In the genomic region with DNA sequence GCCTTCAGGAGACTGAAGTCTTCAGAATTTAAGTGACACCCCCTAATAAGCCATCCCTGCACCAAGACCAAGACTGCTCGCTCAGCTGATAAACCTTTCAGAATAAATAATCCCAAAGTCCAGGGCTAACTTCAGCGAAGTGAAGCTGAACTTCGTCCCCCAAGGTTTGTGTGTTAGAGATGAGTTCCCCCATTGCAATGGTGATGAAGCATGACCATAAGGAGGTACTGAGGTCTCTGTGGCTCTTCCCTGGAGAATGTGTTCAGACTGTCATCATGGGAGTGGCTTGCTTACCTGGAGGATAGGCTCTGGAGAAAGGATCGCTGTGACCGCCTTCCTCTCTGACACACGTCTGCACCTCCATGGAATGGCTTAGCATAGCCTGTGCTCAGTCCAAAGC, we compare ENCODE assay signal across 26 mouse cellular contexts.
DNase-seq lines count a peak whose midpoint lies in the region; ATAC-seq and TF ChIP-seq lines count a peak whose summit lies in the region.
"Had no signal": no experiment of that assay in that cellular context is flagged by ENCODE, and none has a peak within 500 bp of the region (broad histone marks: within the 10 kb centered on the region; RNA-seq: fewer than 3 reads in every experiment).

No protein-coding gene starts in this region.

- H3K36me3 ChIP-seq in kidney, adult 2 months (ENCODE audit: control insufficient read depth, insufficient read depth, low read length) = no peaks in the 10 kb centered on the region
- H3K36me3 ChIP-seq in kidney, embryonic 14.5 days (ENCODE audit: control insufficient read depth, insufficient read depth, low read length) = no peaks in the 10 kb centered on the region
- H3K36me3 ChIP-seq in kidney, postnatal 0 days (ENCODE audit: insufficient read depth, low read length) = peaks cover 4% of the 10 kb centered on the region; the same call in 1 of the 2 replicates
- no peaks in the 10 kb centered on the region for H3K36me3 ChIP-seq in macrophage (ENCODE audit: inconsistent target)
- H3K36me3 ChIP-seq: embryonic facial prominence, embryonic 12.5 days; forebrain, embryonic 12.5 days; forebrain, embryonic 15.5 days; heart, embryonic 15.5 days; hindbrain, embryonic 10.5 days had no signal

- WGBS in kidney, adult 2 months = 62% methylated on average over 6 of the region's 6 CpGs
- 92% methylated on average over 6 of the region's 6 CpGs for WGBS in kidney, embryonic 14.5 days
- WGBS in kidney, postnatal 0 days = 84% methylated on average over 6 of the region's 6 CpGs
- WGBS in macrophage (ENCODE audit: missing documents) = 96% methylated on average over 6 of the region's 6 CpGs

- DNase-seq in kidney, adult 2 months = peak; percentile 76
- DNase-seq in kidney, postnatal 0 days (ENCODE audit: low spot score) = no peak
- DNase-seq in kidney, adult 18-20 months = no peak
- no peak for DNase-seq in B cell, adult 2 months
- DNase-seq: adrenal gland, adult 8-10 months; adrenal gland, postnatal 25 days; cerebellum, adult 18-20 months; cerebellum, adult 9-10 months; cerebellum, postnatal 14 days; gastrocnemius, postnatal 25 days; heart, adult 18-20 months; heart, postnatal 10 days; heart, postnatal 36 days had no signal

- peaks cover 14% of the 10 kb centered on the region for H3K4me1 ChIP-seq in kidney, adult 2 months (ENCODE audit: control insufficient read depth, insufficient read depth, low read length)
- no peaks in the 10 kb centered on the region for H3K4me1 ChIP-seq in kidney, embryonic 14.5 days (ENCODE audit: control insufficient read depth, insufficient read depth, low read length)
- H3K4me1 ChIP-seq in kidney, postnatal 0 days (replicated peaks; ENCODE audit: insufficient read depth, low read length) = no peaks in the 10 kb centered on the region
- peaks cover 59% of the 10 kb centered on the region for H3K4me1 ChIP-seq in bone marrow macrophage, adult 2 months (ENCODE audit: control insufficient read depth, insufficient read depth, low read length)
- H3K4me1 ChIP-seq: embryonic facial prominence, embryonic 12.5 days; forebrain, embryonic 12.5 days; forebrain, embryonic 15.5 days; heart, embryonic 15.5 days; hindbrain, embryonic 10.5 days; hindbrain, embryonic 13.5 days had no signal

- no peak overlapping the region for H3K9ac ChIP-seq in kidney, embryonic 14.5 days (ENCODE audit: low read depth, low read length)
- no peak overlapping the region for H3K9ac ChIP-seq in kidney, postnatal 0 days (ENCODE audit: low read depth, low read length)
- H3K9ac ChIP-seq: embryonic facial prominence, embryonic 12.5 days; forebrain, embryonic 12.5 days; forebrain, embryonic 15.5 days; heart, embryonic 12.5 days; heart, embryonic 15.5 days; hindbrain, embryonic 13.5 days had no signal

- peak overlapping the region; percentile 70 for H3K27ac ChIP-seq in kidney, adult 2 months (ENCODE audit: insufficient read depth, low read depth, low read length)
- no peak overlapping the region for H3K27ac ChIP-seq in kidney, embryonic 14.5 days (ENCODE audit: low read depth, low read length)
- no peak overlapping the region for H3K27ac ChIP-seq in kidney, postnatal 0 days
- H3K27ac ChIP-seq in bone marrow macrophage, adult 2 months (ENCODE audit: insufficient read depth, low read depth, low read length) = peak overlapping the region; percentile 33; the same call in 1 of the 2 replicates
- peak overlapping the region; percentile 27 for H3K27ac ChIP-seq in macrophage
- H3K27ac ChIP-seq: embryonic facial prominence, embryonic 12.5 days; forebrain, embryonic 12.5 days; forebrain, embryonic 15.5 days; heart, embryonic 15.5 days; hindbrain, embryonic 10.5 days; hindbrain, embryonic 13.5 days had no signal

- no peaks in the 10 kb centered on the region for H3K27me3 ChIP-seq in kidney, adult 2 months (replicated peaks; ENCODE audit: control insufficient read depth, insufficient read depth, low read length)
- H3K27me3 ChIP-seq in kidney, embryonic 14.5 days (ENCODE audit: control insufficient read depth, insufficient read depth, low read length) = no peaks in the 10 kb centered on the region
- H3K27me3 ChIP-seq in kidney, postnatal 0 days (ENCODE audit: insufficient read depth, low read length) = no peaks in the 10 kb centered on the region
- H3K27me3 ChIP-seq: embryonic facial prominence, embryonic 12.5 days; forebrain, embryonic 12.5 days; forebrain, embryonic 15.5 days; heart, embryonic 12.5 days; heart, embryonic 15.5 days; hindbrain, embryonic 13.5 days had no signal

- H3K79me2 ChIP-seq in macrophage (ENCODE audit: inconsistent target) = no peaks in the 10 kb centered on the region

- H3K4me3 ChIP-seq in kidney, adult 2 months (ENCODE audit: insufficient read depth, low read depth, low read length) = no peak overlapping the region
- no peak overlapping the region for H3K4me3 ChIP-seq in kidney, embryonic 14.5 days (ENCODE audit: low read length)
- no peak overlapping the region for H3K4me3 ChIP-seq in kidney, postnatal 0 days (replicated peaks; ENCODE audit: low read depth, low read length)
- H3K4me3 ChIP-seq in bone marrow macrophage, adult 2 months (ENCODE audit: insufficient read depth, low read length) = no peak overlapping the region
- no peak overlapping the region for H3K4me3 ChIP-seq in macrophage (ENCODE audit: inconsistent target)
- H3K4me3 ChIP-seq: embryonic facial prominence, embryonic 12.5 days; erythroblast, embryonic 14.5 days; forebrain, embryonic 12.5 days; forebrain, embryonic 15.5 days; heart, embryonic 12.5 days; heart, embryonic 15.5 days; hindbrain, embryonic 10.5 days; hindbrain, embryonic 13.5 days had no signal

- ATAC-seq in kidney, embryonic 14.5 days (ENCODE audit: low FRiP score, low TSS enrichment) = no peak
- peak; percentile 78 for ATAC-seq in kidney, postnatal 0 days (replicated peaks; ENCODE audit: low FRiP score, low read depth)
- ATAC-seq: activated CD4-positive, CD25-positive, alpha-beta regulatory T cell, adult 4 months; forebrain, embryonic 15.5 days; hindbrain, embryonic 16.5 days had no signal

- H3K9me3 ChIP-seq in kidney, embryonic 14.5 days (ENCODE audit: control insufficient read depth, low read length) = peaks cover 8% of the 10 kb centered on the region
- no peaks in the 10 kb centered on the region for H3K9me3 ChIP-seq in kidney, postnatal 0 days (replicated peaks; ENCODE audit: low read length)
- H3K9me3 ChIP-seq: embryonic facial prominence, embryonic 12.5 days; forebrain, embryonic 15.5 days; hindbrain, embryonic 10.5 days had no signal

- no peak overlapping the region for H3K4me2 ChIP-seq in kidney, embryonic 14.5 days (replicated peaks; ENCODE audit: low read depth, low read length)
- no peak overlapping the region for H3K4me2 ChIP-seq in kidney, postnatal 0 days (ENCODE audit: low read length)
- H3K4me2 ChIP-seq: embryonic facial prominence, embryonic 12.5 days; forebrain, embryonic 12.5 days; forebrain, embryonic 15.5 days; heart, embryonic 12.5 days; heart, embryonic 15.5 days; hindbrain, embryonic 13.5 days had no signal

- TF ChIP-seq CTCF in kidney, adult 2 months (conservative IDR thresholded peaks at IDR 0.05; ENCODE audit: insufficient read depth, insufficient read length, low read depth, low read length) = no peak
- TF ChIP-seq CTCF in kidney, postnatal 0 days (IDR thresholded peaks at IDR 0.05; ENCODE audit: low read depth) = no peak
- TF ChIP-seq CTCF in bone marrow macrophage, adult 2 months (IDR thresholded peaks at IDR 0.05; ENCODE audit: low read depth, low read length) = no peak

- no peak for TF ChIP-seq POLR2A in kidney, adult 2 months (IDR thresholded peaks at IDR 0.05; ENCODE audit: low read depth, low read length)
- no peak for TF ChIP-seq POLR2A in bone marrow macrophage, adult 2 months (IDR thresholded peaks at IDR 0.05; ENCODE audit: borderline replicate concordance, low read depth, low read length)

Comparison
In these comparisons a context has a peak if more than half of its experiments do, and no peak if none do; other contexts are left out.
1. H3K27ac ChIP-seq: peak in kidney, adult 2 months (single experiment), bone marrow macrophage, adult 2 months (single experiment) and macrophage (single experiment); none in kidney, embryonic 14.5 days (single experiment) and kidney, postnatal 0 days (single experiment).